ENCODE assay signal across 7 mouse cellular contexts in the genomic region with DNA sequence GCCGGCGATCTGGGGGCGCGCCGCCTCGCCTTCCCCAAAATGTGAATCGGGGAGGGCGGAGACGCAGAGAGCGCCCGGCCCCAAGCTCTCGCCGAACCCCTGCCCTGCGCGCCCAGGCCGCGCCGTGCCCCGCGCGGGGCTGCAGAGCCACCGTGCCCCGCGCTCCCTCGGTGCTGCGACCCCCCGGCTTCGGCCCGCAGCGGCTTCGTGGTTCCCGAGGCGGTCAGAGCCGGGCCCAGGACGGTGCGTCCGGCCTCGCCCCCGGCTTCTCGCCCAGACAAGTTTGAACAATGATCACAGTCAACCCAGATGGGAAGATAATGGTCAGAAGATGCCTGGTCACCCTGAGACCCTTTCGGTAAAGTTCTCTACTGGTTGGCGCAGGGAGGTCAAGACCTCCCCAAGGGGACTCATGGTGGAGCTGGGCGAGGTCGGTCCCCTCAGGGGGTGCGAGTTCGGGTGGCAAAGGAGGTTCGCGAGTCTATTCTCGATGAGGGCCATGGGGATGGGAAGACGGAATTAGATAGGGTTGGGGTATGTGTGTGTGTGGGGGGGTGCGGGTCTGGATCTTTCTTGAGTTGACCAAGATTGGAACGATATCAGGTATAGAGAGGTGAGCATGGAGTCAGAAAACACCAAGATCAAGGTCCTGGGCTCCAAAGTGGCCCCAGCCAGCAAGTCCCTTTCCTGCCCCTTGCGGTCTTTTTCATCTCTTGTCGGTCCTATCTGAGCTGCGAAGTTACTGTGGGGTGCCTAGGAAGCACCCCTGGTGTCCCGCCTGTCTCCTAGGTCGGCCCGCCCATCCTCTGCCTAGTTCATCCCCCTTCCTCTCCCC. TPM values are rescaled to one million over a fixed set of nuclear protein-coding genes. Genes with fewer than 3 reads are reported as not detected.
DNase-seq lines count a peak whose midpoint lies in the region; ATAC-seq lines count a peak whose summit lies in the region.

No protein-coding gene starts in this region.

- no peak overlapping the region for H3K27ac ChIP-seq in lung, embryonic 16.5 days (ENCODE audit: low read length)
- peak overlapping the region; percentile 81 for H3K27ac ChIP-seq in forebrain, embryonic 13.5 days
- H3K27ac ChIP-seq in limb, embryonic 13.5 days: no peak overlapping the region
- no peak overlapping the region for H3K27ac ChIP-seq in stomach, embryonic 14.5 days (ENCODE audit: low read length)

- no peaks in the 10 kb centered on the region for H3K9me3 ChIP-seq in lung, embryonic 16.5 days (ENCODE audit: control insufficient read depth, low read length)
- no peaks in the 10 kb centered on the region for H3K9me3 ChIP-seq in forebrain, embryonic 13.5 days (replicated peaks)
- no peaks in the 10 kb centered on the region for H3K9me3 ChIP-seq in limb, embryonic 13.5 days
- no peaks in the 10 kb centered on the region for H3K9me3 ChIP-seq in stomach, embryonic 14.5 days (ENCODE audit: control insufficient read depth, low read depth, low read length)

- peak overlapping the region; percentile 100 for H3K4me2 ChIP-seq in lung, embryonic 16.5 days (ENCODE audit: low read depth, low read length)
- H3K4me2 ChIP-seq in forebrain, embryonic 13.5 days: peak overlapping the region; percentile 85
- H3K4me2 ChIP-seq in limb, embryonic 13.5 days (replicated peaks): peak overlapping the region; percentile 99
- H3K4me2 ChIP-seq in stomach, embryonic 14.5 days (replicated peaks; ENCODE audit: low read depth, low read length): peak overlapping the region; percentile 99

- ATAC-seq in lung, embryonic 16.5 days (ENCODE audit: low read depth): peak; percentile 31
- ATAC-seq in forebrain, embryonic 13.5 days: peak; percentile 44
- ATAC-seq in limb, embryonic 13.5 days (ENCODE audit: low FRiP score, low read depth): no peak
- ATAC-seq in stomach, embryonic 14.5 days (ENCODE audit: insufficient number of reproducible peaks, insufficient read depth, low FRiP score, low read depth): no peak
- no peak for ATAC-seq in megakaryocyte progenitor cell, adult 5-6 weeks (replicated peaks; ENCODE audit: poor library complexity)

- peak overlapping the region; percentile 60 for H3K4me3 ChIP-seq in lung, embryonic 16.5 days (ENCODE audit: low read length)
- H3K4me3 ChIP-seq in forebrain, embryonic 13.5 days: peak overlapping the region; percentile 80
- H3K4me3 ChIP-seq in limb, embryonic 13.5 days: peak overlapping the region; percentile 63
- H3K4me3 ChIP-seq in stomach, embryonic 14.5 days (ENCODE audit: low read depth, low read length): peak overlapping the region; percentile 48

- no peak for DNase-seq in lung, postnatal 36 days
- DNase-seq in right cerebral cortex, postnatal 14 days: no peak

- peaks cover 50% of the 10 kb centered on the region for H3K27me3 ChIP-seq in lung, embryonic 16.5 days (ENCODE audit: control insufficient read depth, insufficient read depth, low read depth, low read length)
- peaks cover 28% of the 10 kb centered on the region for H3K27me3 ChIP-seq in forebrain, embryonic 13.5 days
- H3K27me3 ChIP-seq in limb, embryonic 13.5 days: peaks cover 88% of the 10 kb centered on the region
- H3K27me3 ChIP-seq in stomach, embryonic 14.5 days (ENCODE audit: control insufficient read depth, insufficient read depth, low read length): peaks cover 30% of the 10 kb centered on the region

- 0 out of 2 replicates have a peak, but pooled peaks cover 3% of the 10 kb centered on the region for H3K4me1 ChIP-seq in lung, embryonic 16.5 days (replicated peaks; ENCODE audit: control insufficient read depth, insufficient read depth, low read length)
- peaks cover 62% of the 10 kb centered on the region for H3K4me1 ChIP-seq in forebrain, embryonic 13.5 days
- peaks cover 22% of the 10 kb centered on the region for H3K4me1 ChIP-seq in limb, embryonic 13.5 days
- H3K4me1 ChIP-seq in stomach, embryonic 14.5 days (ENCODE audit: control insufficient read depth, insufficient read depth, low read length): no peaks in the 10 kb centered on the region

- H3K36me3 ChIP-seq in lung, embryonic 16.5 days (ENCODE audit: control insufficient read depth, insufficient read depth, low read length): no peaks in the 10 kb centered on the region
- H3K36me3 ChIP-seq in forebrain, embryonic 13.5 days (ENCODE audit: poor library complexity, severe bottlenecking): peaks cover 13% of the 10 kb centered on the region
- H3K36me3 ChIP-seq in limb, embryonic 13.5 days: no peaks in the 10 kb centered on the region
- H3K36me3 ChIP-seq in stomach, embryonic 14.5 days (ENCODE audit: control insufficient read depth, insufficient read depth, low read length): no peaks in the 10 kb centered on the region

- H3K9ac ChIP-seq in lung, embryonic 16.5 days (ENCODE audit: low read length): peak overlapping the region; percentile 60
- peak overlapping the region; percentile 99 for H3K9ac ChIP-seq in forebrain, embryonic 13.5 days
- peak overlapping the region; percentile 75 for H3K9ac ChIP-seq in limb, embryonic 13.5 days
- peak overlapping the region; percentile 48 for H3K9ac ChIP-seq in stomach, embryonic 14.5 days (replicated peaks; ENCODE audit: low read depth, low read length)

- WGBS in lung, embryonic 16.5 days: 1% methylated on average over 52 of the region's 58 CpGs
- WGBS in forebrain, embryonic 13.5 days: 2% methylated on average over 44 of the region's 58 CpGs
- WGBS in limb, embryonic 13.5 days: 2% methylated on average over 53 of the region's 58 CpGs
- 3% methylated on average over 52 of the region's 58 CpGs for WGBS in stomach, embryonic 14.5 days

RNA-seq across cellular contexts. Expression of gene Mgat5b, which starts 0.7 kb away (rescaled TPM):
- polyA plus RNA-seq in lung, embryonic 16.5 days (2015; fragmentation: Nextera tagmentation; extraction: Ambion mirVana): 0.18 and 0.19 TPM in 2 replicates
- 18.5 and 19.8 TPM in 2 replicates for polyA plus RNA-seq in forebrain, embryonic 13.5 days (2015; fragmentation: Nextera tagmentation; extraction: Ambion mirVana)
- polyA plus RNA-seq in limb, embryonic 13.5 days (2015; fragmentation: Nextera tagmentation; extraction: Ambion mirVana): 1.6 and 1.7 TPM in 2 replicates
- 1.2 and 1.3 TPM in 2 replicates for polyA plus RNA-seq in stomach, embryonic 14.5 days (2014; fragmentation: Nextera tagmentation; extraction: Ambion mirVana)
- total RNA-seq in megakaryocyte progenitor cell, adult 5-6 weeks (2015): not detected in 2 replicates
- not detected in 2 replicates for total RNA-seq in megakaryocyte progenitor cell, adult 5-6 weeks (2017)

Comparison
In these comparisons a context has a peak if more than half of its experiments do, and no peak if none do; other contexts are left out.
1. ATAC-seq: peak in lung, embryonic 16.5 days (single experiment) and forebrain, embryonic 13.5 days (single experiment); none in limb, embryonic 13.5 days (single experiment), stomach, embryonic 14.5 days (single experiment) and megakaryocyte progenitor cell, adult 5-6 weeks (single experiment).
2. H3K9ac ChIP-seq: peak in every context shown above with its lines; median percentile 99 in forebrain, embryonic 13.5 days; 75 in limb, embryonic 13.5 days; 60 in lung, embryonic 16.5 days; 48 in stomach, embryonic 14.5 days.
3. Peak in every context shown above with its lines, with median percentiles within 50 percentile points of each other: H3K4me2 ChIP-seq and H3K4me3 ChIP-seq.